Mouse (Mus musculus) layer of hippocampus, adult 2 months (tissue): ENCODE data around the gene BC005537. TPM values are rescaled to one million over a fixed set of nuclear protein-coding genes. Genes with fewer than 3 reads are reported as not detected.
A peak's percentile ranks its signal among the peaks of the same experiment; 100 is the strongest.
"Not testable (repeated sequence)": the region's sequence is repeated elsewhere in the genome, so short reads cannot be mapped to it uniquely, and the experiment has no call there.

ENCODE experiments used
- DNase-seq, 2 experiments: peaks; one replicate each; pipeline ENCODE4 v3.0.0; 2022; ENCODE audit warnings: low spot score in 2 of 2
- H3K27ac ChIP-seq: fragments of 200-600 bp; 2 replicates; pipeline ENCODE4 v1.8.1; 2022
- H3K4me3 ChIP-seq: fragments of 200-600 bp; 2 replicates; pipeline ENCODE4 v1.8.1; 2022; ENCODE audit warnings: mild to moderate bottlenecking
- CTCF ChIP-seq: fragments of 200-600 bp; conservative IDR thresholded peaks from 2 replicates; pipeline ENCODE4 v1.8.1; 2022; ENCODE audit warnings: antibody characterized with exemption, mild to moderate bottlenecking, moderate library complexity
- total RNA-seq, 2 experiments: library from RNA; stranded (reverse); gene quantifications; 2 replicates each; pipeline ENCODE4 v1.2.3; 2021

BC005537 gene
- total RNA-seq, 2 experiments from 2014 or later: 161 to 169 TPM

DNA sequence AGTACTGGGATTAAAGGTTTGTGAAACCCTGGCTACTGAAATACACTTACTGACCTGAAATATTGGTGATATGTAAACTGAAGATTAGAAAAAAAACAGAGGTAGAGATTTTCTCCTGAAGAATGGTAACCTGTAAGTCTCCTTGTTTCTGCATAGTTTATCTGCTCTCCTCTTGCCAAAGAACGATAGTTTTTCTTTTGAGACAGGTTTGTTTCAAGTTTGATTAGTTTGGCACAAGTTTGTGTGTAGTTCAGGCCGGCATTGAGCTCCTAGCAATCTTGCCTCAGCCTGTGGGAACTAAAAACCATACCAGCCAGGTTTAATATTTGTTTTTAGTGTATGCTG, 31.3 kb downstream of the BC005537 start:
- no peak overlapping the region for H3K27ac ChIP-seq
- no peak for TF ChIP-seq CTCF
- peak overlapping the region; percentile 99 for H3K4me3 ChIP-seq
- DNase-seq: no peak

DNA sequence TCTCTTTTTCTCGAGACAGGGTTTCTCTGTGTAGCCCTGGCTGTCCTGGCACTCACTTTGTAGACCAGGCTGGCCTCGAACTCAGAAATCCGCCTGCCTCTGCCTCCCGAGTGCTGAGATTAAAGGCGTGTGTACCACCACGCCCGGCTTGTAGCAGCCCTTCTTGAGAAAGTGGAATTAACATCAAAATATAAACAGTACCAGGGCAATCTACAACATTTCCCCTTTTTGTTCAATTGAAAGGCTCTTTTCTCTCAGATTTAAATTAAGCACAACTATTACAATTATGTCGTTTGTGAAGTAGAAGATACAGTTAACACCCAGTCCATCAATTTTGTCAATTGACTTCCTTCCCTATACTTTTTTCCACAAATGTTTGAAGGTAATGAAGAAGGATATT, 36.3 kb downstream of the BC005537 start:
- not testable (repeated sequence) for DNase-seq, H3K27ac ChIP-seq, H3K4me3 ChIP-seq

DNA sequence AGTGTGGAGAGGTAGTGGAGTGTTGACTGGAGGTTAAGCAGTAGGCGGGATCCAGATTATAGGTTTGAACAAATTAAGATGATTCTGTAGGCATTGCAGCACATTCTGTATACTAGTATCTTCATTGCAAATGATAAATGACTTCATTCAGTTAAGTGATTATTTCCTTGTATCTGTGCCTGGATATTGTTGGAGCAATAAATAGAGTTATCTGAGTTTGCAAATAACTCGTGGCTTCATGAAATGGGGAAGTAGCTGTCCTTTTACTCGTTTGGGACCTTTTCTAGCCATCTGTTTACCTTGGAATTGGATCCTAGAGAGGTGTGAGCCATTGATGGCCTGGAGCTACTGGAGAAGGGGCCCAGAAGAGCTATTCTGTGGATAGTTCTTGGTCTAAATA, 38.4 kb downstream of the BC005537 start:
- H3K4me3 ChIP-seq: no peak overlapping the region
- no peak for DNase-seq
- TF ChIP-seq CTCF: no peak
- H3K27ac ChIP-seq: no peak overlapping the region

DNA sequence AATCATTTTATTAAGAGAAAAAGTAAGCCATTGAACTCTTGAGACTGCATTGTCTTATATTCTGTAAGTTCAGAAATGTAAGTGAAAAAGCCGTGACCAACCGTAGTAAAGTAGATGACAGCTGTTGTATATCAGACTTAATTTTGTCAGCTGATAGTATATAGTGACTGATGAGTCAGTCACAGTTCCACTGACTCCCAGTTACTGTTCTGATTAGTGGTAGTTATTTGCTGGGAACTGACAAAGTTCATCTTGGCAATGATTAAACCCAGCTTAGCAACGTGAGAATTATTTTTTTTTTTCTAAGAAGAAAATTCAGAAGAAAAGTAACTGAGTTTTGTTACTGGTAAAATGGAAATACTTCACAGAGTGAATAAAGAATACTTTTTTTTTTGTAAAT, 40.2 kb downstream of the BC005537 start:
- Histone ChIP-seq H3K4me3 (no peak overlapping the region), H3K27ac (no peak overlapping the region)
- no peak for DNase-seq
- no peak for TF ChIP-seq CTCF

DNA sequence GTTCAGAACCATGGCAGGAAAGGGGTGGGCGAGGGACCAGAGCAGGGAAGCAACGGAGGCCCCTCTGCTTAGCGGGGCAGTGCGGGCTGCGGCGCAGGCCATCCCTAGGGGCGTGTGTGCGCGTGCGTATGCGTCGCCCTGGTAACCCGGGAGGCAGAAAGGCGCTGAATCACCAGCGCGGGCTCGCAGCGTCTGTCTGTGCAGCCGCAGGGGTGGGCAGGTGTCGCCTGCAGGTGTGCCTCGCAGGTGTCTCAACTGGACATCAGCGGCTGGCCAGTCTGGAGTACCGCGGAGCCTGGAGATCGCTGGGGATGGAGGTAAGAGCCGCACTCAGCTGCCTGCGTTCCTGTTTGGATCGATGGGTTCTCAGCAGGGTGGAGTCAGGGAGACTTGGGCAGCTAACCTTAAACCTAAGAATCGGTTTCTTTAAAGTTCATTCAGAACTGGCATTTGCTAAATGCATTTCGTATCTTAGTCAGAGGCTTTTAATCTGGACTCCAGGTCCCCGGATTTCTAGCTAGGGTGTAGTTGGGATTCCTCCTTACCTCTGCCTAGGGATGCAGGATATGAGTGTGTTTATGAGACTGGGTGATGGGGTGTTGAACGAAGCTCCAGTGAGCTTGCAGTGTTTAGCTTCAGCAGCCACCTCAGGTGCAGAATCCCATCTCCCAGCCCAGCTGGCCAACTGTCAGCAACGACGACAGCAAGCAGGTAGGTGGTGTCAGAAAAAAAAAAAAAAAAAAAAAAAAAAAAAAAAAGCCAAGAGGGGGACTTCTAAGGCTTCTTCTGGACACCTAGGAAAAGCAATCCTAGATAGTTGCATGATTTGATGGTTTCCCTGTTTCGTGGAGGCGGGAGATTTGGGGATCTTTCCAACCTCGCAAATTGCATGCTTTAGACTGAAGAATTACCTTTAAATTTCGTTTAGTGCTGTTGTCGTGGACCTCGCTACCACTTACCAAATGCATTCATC, 43.8 kb downstream of the BC005537 start, which contains the start of gene D130043K22Rik:
Gene D130043K22Rik, plus strand, starts transcription at position 153 of the 973 bp plus-strand sequence.
- H3K27ac ChIP-seq: peak within 1 kb of the TSS; percentile 81
- peak; percentile 72 to 79 for DNase-seq
- peak within 1 kb of the TSS; percentile 77 for H3K4me3 ChIP-seq
- no peak for TF ChIP-seq CTCF

DNA sequence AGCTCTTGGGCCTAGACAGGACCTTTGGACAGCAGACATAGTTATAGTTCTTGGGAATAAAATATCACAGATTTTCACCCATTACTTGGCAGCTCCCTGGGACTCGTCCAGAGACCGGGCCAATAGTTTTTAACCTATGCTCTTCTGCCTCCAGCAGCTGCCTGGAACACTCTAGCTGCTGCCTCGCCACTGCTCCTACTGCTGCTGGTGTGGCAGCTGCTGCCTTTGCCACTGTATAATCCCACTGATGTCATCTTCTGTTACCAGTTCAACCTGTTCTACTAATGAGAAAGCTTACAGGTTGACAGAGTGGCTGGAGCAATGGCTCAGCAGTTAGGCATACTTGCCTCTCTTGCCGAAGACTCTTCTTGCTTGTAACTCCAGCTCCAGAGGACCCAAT, 47.9 kb downstream of the BC005537 start:
- Histone ChIP-seq H3K4me3 (no peak overlapping the region), H3K27ac (no peak overlapping the region)
- no peak for DNase-seq
- no peak for TF ChIP-seq CTCF

DNA sequence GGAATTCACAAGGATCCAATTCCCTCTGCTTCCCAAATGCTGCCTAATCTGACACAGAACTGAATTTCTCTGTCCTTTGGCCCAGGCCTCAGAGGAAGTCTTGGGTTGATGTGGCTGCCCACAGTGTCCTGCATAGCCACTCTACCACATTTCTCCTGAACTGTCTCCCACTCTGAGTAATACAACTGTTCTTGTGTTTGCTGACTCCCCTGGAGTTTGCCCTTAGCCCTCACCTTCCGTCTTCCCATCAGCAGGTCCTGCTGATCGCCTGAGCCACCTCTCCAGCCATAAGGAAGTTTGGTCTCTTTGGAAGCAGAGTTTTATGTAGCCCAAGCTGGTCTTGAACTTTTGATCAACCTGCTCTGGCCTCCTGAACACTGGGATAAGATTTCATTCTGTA, 50.5 kb downstream of the BC005537 start:
- no peak for DNase-seq
- H3K27ac ChIP-seq: no peak overlapping the region
- TF ChIP-seq CTCF: no peak
- H3K4me3 ChIP-seq: no peak overlapping the region

DNA sequence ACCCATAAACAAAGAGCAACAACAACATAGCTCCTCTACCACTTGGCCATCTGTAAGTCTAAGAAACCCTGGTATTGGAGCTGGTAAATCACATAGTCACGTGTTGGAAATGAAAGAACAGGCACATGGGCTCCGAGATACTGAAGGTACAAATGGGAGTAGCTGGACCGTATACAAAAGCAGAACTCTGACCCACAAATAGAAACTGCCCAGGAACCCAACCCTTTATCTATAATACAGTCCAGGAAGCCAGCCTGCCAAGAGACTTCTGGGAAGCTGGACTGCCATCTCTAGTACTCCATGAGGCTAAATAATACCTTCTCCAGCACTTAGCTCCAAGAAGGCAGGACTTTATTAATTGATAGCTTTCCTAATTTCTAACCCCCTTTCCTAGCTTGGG, 51.1 kb downstream of the BC005537 start:
- no peak for TF ChIP-seq CTCF
- Histone ChIP-seq H3K27ac (no peak overlapping the region), H3K4me3 (no peak overlapping the region)
- DNase-seq: no peak

DNA sequence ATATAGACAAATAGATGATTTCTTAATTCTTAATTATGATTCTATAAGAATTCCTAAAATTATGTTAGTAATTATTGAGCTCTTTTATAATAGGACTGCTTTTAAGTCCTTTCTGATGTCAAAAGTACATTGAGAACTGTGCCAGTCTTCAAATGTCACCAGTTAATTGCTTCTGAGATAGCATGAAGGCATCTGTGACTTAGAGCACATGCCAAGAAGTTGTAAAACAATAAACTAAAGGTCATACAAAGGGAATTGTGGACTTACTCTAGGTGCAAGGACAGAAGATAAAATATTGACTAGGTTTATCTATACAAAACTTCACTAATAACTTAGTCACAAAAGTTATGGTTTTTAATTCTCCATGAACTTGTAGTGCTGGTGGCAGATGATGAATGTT, 57.7 kb downstream of the BC005537 start:
- TF ChIP-seq CTCF: no peak
- no peak overlapping the region for H3K4me3 ChIP-seq
- H3K27ac ChIP-seq: no peak overlapping the region
- DNase-seq: no peak

DNA sequence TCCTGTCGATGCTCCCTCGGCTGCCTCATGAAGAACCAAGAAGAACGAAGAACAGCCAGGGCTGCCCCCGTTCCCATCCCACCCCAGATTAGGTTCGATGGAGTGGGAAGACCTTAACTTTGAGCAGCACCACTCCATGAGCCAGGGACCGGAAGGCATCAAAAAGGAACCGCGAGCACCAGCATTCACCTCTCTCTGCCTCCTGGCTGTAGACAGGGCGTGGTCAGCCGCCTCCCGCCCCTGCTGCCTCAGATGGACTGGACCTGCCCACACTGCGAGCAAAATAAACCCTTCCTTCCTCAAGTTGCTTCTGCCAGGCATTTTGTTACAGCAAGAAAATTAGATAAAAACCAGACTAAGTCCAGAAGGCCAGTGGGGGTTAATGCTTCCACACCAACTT, 59.6 kb downstream of the BC005537 start:
- H3K4me3 ChIP-seq: no peak overlapping the region
- TF ChIP-seq CTCF: no peak
- no peak overlapping the region for H3K27ac ChIP-seq
- no peak for DNase-seq

DNA sequence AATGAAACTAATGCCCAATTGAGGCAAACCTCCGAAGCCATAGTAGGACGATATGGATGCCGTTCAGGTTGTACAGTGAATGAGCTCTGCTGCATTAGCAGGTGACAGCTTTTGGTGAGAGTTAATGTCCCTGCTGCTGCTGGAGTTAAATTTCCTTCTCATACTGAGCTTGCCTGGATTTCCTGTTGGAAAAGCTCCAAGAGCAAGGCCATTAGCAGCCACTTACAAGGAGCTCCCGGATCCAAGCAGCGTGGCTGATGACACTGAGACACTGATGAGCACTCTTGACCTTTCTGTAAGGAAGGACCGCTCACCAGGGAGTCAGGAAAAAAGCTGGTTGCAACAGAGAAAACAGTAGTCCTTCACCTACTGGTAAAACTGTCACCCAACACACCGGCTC, 60.6 kb downstream of the BC005537 start:
- DNase-seq: no peak
- Histone ChIP-seq H3K4me3 (no peak overlapping the region), H3K27ac (no peak overlapping the region)
- TF ChIP-seq CTCF: no peak

DNA sequence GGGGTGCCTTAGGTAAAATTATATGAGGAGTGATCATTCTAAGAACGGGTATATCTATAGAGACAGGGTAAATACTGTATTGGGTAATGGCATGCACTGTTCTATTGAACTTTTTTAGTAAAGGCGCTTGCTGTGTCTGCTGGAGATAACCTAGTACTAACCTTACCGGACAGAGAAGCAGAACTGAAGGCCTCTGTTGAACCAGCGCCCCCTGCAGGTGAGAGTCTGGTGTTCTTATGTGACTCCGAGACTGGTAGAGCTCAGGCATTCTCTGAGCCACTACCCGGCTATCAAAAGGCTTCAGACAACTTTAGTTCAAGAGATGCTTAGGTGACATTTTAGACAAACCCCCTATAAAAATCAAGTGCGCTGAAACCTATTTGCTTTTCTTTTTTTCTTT, 61.1 kb downstream of the BC005537 start:
- TF ChIP-seq CTCF: peak; percentile 79
- peak; percentile 23 to 68 for DNase-seq
- no peak overlapping the region for H3K27ac ChIP-seq
- H3K4me3 ChIP-seq: no peak overlapping the region

Other genes with a start within 250 kb of the BC005537 start
- gene Ripor2, start 219.5 kb upstream of the BC005537 start, total RNA-seq: 10 to 100 TPM; 72.0 to 77.6 TPM
- not detected for gene Armh2, start 60.4 kb upstream of the BC005537 start, total RNA-seq
- gene Gmnn, start 39.7 kb upstream of the BC005537 start, total RNA-seq: 1 to 10 TPM; 2.3 to 2.9 TPM
- gene Acot13, start 29.9 kb downstream of the BC005537 start, total RNA-seq: 100 to 1,000 TPM; 103 TPM
- 10 to 100 TPM; 22.0 to 22.7 TPM for gene Tdp2, start 30.0 kb downstream of the BC005537 start, total RNA-seq
- 10 to 100 TPM; 27.0 to 27.6 TPM for gene D130043K22Rik, start 43.5 kb downstream of the BC005537 start, total RNA-seq
- gene Aldh5a1, start 136.0 kb downstream of the BC005537 start, total RNA-seq: 10 to 100 TPM; 63.0 to 64.3 TPM
- 10 to 100 TPM; 19.4 to 21.7 TPM for gene Gpld1, start 141.5 kb downstream of the BC005537 start, total RNA-seq
- 10 to 100 TPM; 56.5 to 67.1 TPM for gene Mrs2, start 218.7 kb downstream of the BC005537 start, total RNA-seq